Mouse (Mus musculus) embryonic facial prominence, embryonic 14.5 days (tissue): ENCODE measurements around the gene Ush1c. TPM values are rescaled to one million over a fixed set of nuclear protein-coding genes. Genes with fewer than 3 reads are reported as not detected.

Experiments
- ATAC-seq: fragments of 200-750 bp; cut with Nextera tagmentation; 2 replicates; pipeline ENCODE4 v1.8.0; 2017; ENCODE audit warnings: low read depth, moderate number of reproducible peaks, moderate TSS enrichment
- DNase-seq: peaks from one replicate; pipeline ENCODE4 v3.0.0-alpha.2; 2015; ENCODE audit warnings: low spot score
- H3K27ac ChIP-seq: fragments of 300-500 bp; sonication (generic); replicated peaks from 2 replicates; pipeline ENCODE4 v1.5.1; 2014; ENCODE audit warnings: low read depth, mild to moderate bottlenecking, low read length, moderate library complexity
- H3K27me3 ChIP-seq: fragments of 300-500 bp; sonication (generic); replicated peaks from 2 replicates; pipeline ENCODE4 v1.6.1; 2014; ENCODE audit warnings: low read length; ENCODE audit not compliant: control insufficient read depth, insufficient read depth
- H3K36me3 ChIP-seq: fragments of 300-500 bp; sonication (generic); 2 replicates; pipeline ENCODE4 v1.6.1; 2014; ENCODE audit warnings: low read length, mixed read lengths; ENCODE audit not compliant: control insufficient read depth, insufficient read depth
- H3K4me1 ChIP-seq: fragments of 300-500 bp; sonication (generic); 2 replicates; pipeline ENCODE4 v1.6.1; 2014; ENCODE audit warnings: antibody characterized with exemption, low read length; ENCODE audit not compliant: control insufficient read depth, insufficient read depth
- H3K4me2 ChIP-seq: fragments of 300-500 bp; sonication (generic); 2 replicates; pipeline ENCODE4 v1.6.1; 2014; ENCODE audit warnings: low read depth, mild to moderate bottlenecking, low read length, moderate library complexity, mixed read lengths
- H3K4me3 ChIP-seq: fragments of 300-500 bp; sonication (generic); 2 replicates; pipeline ENCODE4 v1.5.1; 2014; ENCODE audit warnings: low read depth, mild to moderate bottlenecking, low read length
- H3K9ac ChIP-seq: fragments of 300-500 bp; sonication (generic); 2 replicates; pipeline ENCODE4 v1.6.1; 2014; ENCODE audit warnings: low read depth, mild to moderate bottlenecking, low read length, moderate library complexity, mixed read lengths
- H3K9me3 ChIP-seq: fragments of 300-500 bp; sonication (generic); 2 replicates; pipeline ENCODE4 v1.6.1; 2016; ENCODE audit warnings: low read length; ENCODE audit not compliant: control insufficient read depth
- WGBS: fragments of 180-500 bp; shearing (Covaris S2); extraction: QIAGEN DNeasy Blood & Tissue Kit; methylation state at CpG from one replicate; pipeline ENCODE4 v1.1.7; 2014; 5-methylcytosine and 5-hydroxymethylcytosine counted together
- polyA plus RNA-seq: library from polyadenylated mRNA; unstranded; fragments of >200 nt; fragmentation: Nextera tagmentation; extraction: Ambion mirVana; gene quantifications from 2 replicates; pipeline ENCODE4 v1.2.1, GENCODE M21; 2014

Ush1c gene
- 0.68 and 1.1 TPM in 2 replicates for polyA plus RNA-seq

DNA sequence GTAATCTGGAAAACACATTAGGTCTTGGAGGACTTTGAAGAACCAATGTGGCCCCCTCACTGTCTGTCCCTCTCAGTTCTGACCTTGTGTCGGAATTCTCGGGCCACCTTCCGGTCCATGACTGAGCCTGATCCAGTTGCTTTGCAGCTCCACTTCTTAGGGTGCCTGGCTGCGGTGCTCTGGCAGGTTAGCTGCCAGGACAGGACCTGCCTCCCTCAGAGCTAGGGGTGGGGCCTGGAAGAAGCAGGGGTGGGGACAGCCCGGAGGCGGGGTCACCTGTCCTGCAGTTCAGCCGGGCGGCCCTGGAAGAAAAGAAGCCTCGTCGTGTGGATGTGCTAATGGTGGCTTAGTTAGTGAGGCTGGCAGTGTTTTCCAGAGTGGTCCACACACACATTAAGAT lies at the start of gene Ush1c:
Gene Ush1c (minus strand): TSS at position 158 of the 400 bp plus-strand sequence.
- Histone ChIP-seq H3K27ac (no peak within 1 kb of the TSS), H3K4me1 (no peaks in the 10 kb centered on the region), H3K9ac (no peak within 1 kb of the TSS), H3K9me3 (no peaks in the 10 kb centered on the region), H3K4me3 (no peak within 1 kb of the TSS), H3K36me3 (no peaks in the 10 kb centered on the region), H3K4me2 (no peak within 1 kb of the TSS), H3K27me3 (no peaks in the 10 kb centered on the region)
- WGBS = 25% methylated on average over 10 of the region's 10 CpGs
- DNase-seq (peak; percentile 13), ATAC-seq (no peak)

DNA sequence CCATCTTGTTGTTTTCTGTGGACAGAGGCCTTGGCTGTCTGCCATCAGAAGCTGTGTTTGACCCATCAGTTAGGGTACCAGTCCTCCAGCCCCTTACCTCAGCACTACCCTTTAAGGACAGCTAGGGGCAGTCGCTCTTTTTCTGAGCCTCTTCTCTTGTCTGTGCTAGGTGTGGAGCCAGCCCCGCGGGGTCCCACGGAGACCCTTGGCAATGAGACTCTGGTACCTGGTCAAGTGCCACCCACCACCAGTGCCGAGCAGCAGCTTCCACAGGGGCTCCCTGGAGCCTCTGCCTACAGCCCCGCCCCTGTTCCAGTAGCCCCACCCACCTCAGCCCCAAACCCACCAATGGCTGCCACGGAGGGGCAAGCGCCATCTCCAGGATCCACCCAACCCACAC lies 48.7 kb upstream of the Ush1c start:
- Histone ChIP-seq H3K36me3 (no peaks in the 10 kb centered on the region), H3K9me3 (no peaks in the 10 kb centered on the region), H3K9ac (no peak overlapping the region), H3K27ac (no peak overlapping the region), H3K4me3 (no peak overlapping the region), H3K27me3 (no peaks in the 10 kb centered on the region), H3K4me2 (no peak overlapping the region), H3K4me1 (no peaks in the 10 kb centered on the region)
- 34% methylated on average over 7 of the region's 8 CpGs for WGBS
- DNase-seq (no peak), ATAC-seq (no peak)

DNA sequence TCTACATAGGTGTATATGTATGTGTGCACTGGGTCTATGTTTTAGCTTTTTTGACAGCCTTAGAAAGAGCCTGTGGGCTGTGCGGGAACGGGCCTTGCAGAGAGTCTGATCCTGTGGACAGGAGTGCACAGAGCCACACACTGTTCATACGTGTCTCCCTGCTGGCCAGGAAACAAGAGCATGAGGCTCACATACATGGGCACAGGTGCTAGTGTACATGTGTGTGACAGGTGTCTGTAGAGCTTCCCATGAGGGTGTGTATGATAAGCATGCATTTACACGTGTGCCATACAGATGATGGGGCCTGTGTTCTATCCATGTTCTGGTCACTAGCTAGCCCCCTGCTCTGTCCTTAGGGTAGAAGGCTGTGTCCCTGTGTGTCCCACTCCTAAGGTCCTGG lies 48.1 kb upstream of the Ush1c start:
- no peak overlapping the region for H3K4me3 ChIP-seq
- no peak overlapping the region for H3K9ac ChIP-seq
- H3K4me2 ChIP-seq = no peak overlapping the region
- H3K9me3 ChIP-seq = no peaks in the 10 kb centered on the region
- DNase-seq = no peak
- no peak overlapping the region for H3K27ac ChIP-seq
- no peaks in the 10 kb centered on the region for H3K27me3 ChIP-seq
- WGBS = 86% methylated on average over 4 of the region's 4 CpGs
- H3K4me1 ChIP-seq = no peaks in the 10 kb centered on the region
- ATAC-seq = no peak
- H3K36me3 ChIP-seq = no peaks in the 10 kb centered on the region

DNA sequence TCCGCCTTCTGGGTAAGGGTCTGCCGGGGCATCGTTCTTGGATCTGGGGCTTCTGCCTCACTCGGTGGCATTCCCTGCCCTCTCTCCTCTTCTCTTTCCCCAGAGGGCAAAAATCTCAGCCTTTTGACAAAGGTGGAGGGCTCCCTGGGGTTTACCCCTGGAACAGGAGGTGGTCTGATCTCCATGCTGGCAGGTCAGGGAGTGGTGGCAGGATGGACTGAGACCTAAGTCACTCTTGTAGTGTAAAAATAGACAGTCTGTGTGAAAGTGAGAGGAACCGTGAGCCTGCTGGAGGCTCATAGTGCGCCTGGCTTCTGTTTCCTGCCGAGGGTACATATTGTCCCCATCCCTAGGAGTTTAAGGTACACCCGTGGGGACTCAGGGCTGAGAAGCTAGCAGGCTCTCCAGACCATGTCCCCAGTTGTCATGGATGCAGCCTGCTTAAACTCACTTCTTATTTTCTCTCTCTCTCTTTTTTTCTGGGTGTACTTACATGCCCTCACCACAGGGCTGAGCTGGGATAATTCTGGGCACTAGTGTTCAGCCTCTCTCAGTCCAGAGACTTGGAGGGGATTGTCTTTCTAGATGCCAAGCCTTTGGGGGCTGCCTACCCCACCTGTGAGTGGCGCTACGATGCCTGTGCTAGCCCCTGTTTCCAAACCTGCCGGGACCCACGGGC lies 47.0 kb upstream of the Ush1c start:
- H3K27me3 ChIP-seq = no peaks in the 10 kb centered on the region
- no peaks in the 10 kb centered on the region for H3K36me3 ChIP-seq
- H3K9ac ChIP-seq = no peak overlapping the region
- H3K4me2 ChIP-seq = no peak overlapping the region
- no peaks in the 10 kb centered on the region for H3K9me3 ChIP-seq
- no peaks in the 10 kb centered on the region for H3K4me1 ChIP-seq
- no peak for ATAC-seq
- H3K4me3 ChIP-seq = no peak overlapping the region
- 88% methylated on average over 12 of the region's 12 CpGs for WGBS
- no peak overlapping the region for H3K27ac ChIP-seq
- no peak for DNase-seq

DNA sequence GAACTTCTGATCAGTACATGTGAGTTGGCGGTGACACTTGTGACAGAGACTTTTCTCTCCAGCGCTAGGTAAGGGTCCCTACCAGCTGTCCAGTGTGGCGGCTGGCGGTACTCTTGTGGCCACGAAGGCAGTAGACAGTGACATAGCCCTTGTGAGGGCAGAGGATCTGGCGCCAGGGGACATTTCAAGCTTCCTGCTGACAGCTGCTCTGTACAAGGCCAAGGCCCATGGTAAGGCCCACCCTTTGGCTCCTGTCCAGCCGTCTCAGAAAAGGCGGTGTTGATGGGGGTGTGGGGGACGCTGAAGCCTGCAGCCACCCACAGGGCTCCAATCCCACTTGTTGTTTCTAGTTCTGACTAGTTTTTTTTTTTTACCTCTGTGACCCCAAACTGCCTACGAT lies 45.4 kb upstream of the Ush1c start:
- ATAC-seq (peak; percentile 56; the same call in 1 of the 2 replicates), DNase-seq (peak; percentile 80)
- H3K4me2 ChIP-seq = no peak overlapping the region
- H3K9me3 ChIP-seq = no peaks in the 10 kb centered on the region
- no peak overlapping the region for H3K4me3 ChIP-seq
- no peaks in the 10 kb centered on the region for H3K4me1 ChIP-seq
- 65% methylated on average over 10 of the region's 10 CpGs for WGBS
- no peaks in the 10 kb centered on the region for H3K36me3 ChIP-seq
- no peak overlapping the region for H3K27ac ChIP-seq
- H3K9ac ChIP-seq = no peak overlapping the region
- H3K27me3 ChIP-seq = no peaks in the 10 kb centered on the region

- ATAC-seq (no peak), DNase-seq (no peak)
- Histone ChIP-seq H3K36me3 (no peaks in the 10 kb centered on the region), H3K27me3 (no peaks in the 10 kb centered on the region), H3K4me3 (no peak overlapping the region), H3K27ac (no peak overlapping the region), H3K9me3 (no peaks in the 10 kb centered on the region), H3K9ac (no peak overlapping the region), H3K4me1 (no peaks in the 10 kb centered on the region), H3K4me2 (no peak overlapping the region)
- WGBS = 43% methylated on average over 3 of the region's 7 CpGs
Observed at GRCm38 (mm10) chr7:46282276-46282675, 44.0 kb upstream of the Ush1c start.

DNA sequence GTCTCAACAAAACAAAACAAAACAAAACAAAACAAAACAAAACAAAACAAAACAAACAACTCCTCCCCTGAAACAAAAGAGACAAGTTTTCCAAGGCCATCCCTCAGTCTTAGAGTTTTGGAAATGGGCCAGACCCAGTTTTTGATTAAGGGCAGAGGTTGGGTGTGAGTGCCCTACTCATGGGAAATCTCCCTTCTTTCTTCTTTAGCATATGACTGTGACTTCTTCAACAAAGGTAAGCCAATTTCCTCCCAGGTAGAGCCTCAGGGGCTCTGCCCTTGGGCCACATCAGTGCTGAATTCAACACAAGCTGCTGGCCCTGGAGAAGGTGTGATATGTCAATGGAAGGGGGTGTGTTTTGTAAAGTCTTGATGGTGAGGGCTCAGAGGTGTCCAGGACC lies 42.6 kb upstream of the Ush1c start:
- no peak overlapping the region for H3K9ac ChIP-seq
- no peaks in the 10 kb centered on the region for H3K27me3 ChIP-seq
- no peaks in the 10 kb centered on the region for H3K36me3 ChIP-seq
- H3K9me3 ChIP-seq = no peaks in the 10 kb centered on the region
- no peak for ATAC-seq
- DNase-seq = no peak
- H3K4me3 ChIP-seq = no peak overlapping the region
- no peak overlapping the region for H3K4me2 ChIP-seq
- no peaks in the 10 kb centered on the region for H3K4me1 ChIP-seq
- H3K27ac ChIP-seq = no peak overlapping the region

GRCm38 (mm10) chr7:46279946-46280345 lies 41.6 kb upstream of the Ush1c start:
- Histone ChIP-seq H3K9ac (no peak overlapping the region), H3K27me3 (no peaks in the 10 kb centered on the region), H3K27ac (no peak overlapping the region), H3K4me1 (no peaks in the 10 kb centered on the region), H3K4me2 (no peak overlapping the region), H3K4me3 (no peak overlapping the region), H3K9me3 (no peaks in the 10 kb centered on the region), H3K36me3 (no peaks in the 10 kb centered on the region)
- DNase-seq (peak; percentile 81), ATAC-seq (no peak)
- 17% methylated on average over 6 of the region's 6 CpGs for WGBS

DNA sequence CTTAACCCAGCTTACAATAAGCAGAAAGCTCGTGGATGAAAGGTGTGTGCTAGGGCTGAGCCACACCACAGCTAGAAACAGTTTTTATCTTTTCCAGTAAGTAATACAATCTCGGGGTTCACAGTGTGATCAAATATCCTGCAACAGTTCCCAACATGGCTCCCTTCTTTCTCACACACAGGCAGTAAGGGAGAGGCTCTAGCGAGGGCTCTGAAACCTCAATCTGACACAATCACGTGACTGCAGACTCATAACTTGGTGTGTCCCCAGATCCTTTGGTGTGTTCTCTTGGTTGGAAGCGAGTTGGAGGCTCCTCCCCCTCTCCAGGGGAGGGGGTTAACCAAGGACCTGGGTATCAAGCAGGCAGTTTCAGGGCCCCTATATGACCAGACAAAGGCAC lies 37.9 kb upstream of the Ush1c start:
- no peak overlapping the region for H3K27ac ChIP-seq
- no peaks in the 10 kb centered on the region for H3K36me3 ChIP-seq
- ATAC-seq (no peak), DNase-seq (no peak)
- no peak overlapping the region for H3K4me2 ChIP-seq
- H3K4me3 ChIP-seq = no peak overlapping the region
- WGBS = 52% methylated on average over 5 of the region's 5 CpGs
- no peaks in the 10 kb centered on the region for H3K4me1 ChIP-seq
- no peak overlapping the region for H3K9ac ChIP-seq
- no peaks in the 10 kb centered on the region for H3K27me3 ChIP-seq
- no peaks in the 10 kb centered on the region for H3K9me3 ChIP-seq
